Mouse (Mus musculus) bone marrow, adult 2 months (tissue): ENCODE measurements around the gene Ppp1r14b.

Experiments
- CTCF ChIP-seq: fragments of 200-500 bp; IDR thresholded peaks from 2 replicates; pipeline ENCODE4 v1.5.1; 2011; ENCODE audit warnings: low read length, control low read depth; ENCODE audit not compliant: control insufficient read depth, insufficient read depth
- POLR2A ChIP-seq: fragments of 200-500 bp; IDR thresholded peaks from 2 replicates; pipeline ENCODE4 v1.6.1; 2011; ENCODE audit warnings: low read depth, mild to moderate bottlenecking, control low read depth, low read length, borderline replicate concordance; ENCODE audit not compliant: control insufficient read depth

DNA sequence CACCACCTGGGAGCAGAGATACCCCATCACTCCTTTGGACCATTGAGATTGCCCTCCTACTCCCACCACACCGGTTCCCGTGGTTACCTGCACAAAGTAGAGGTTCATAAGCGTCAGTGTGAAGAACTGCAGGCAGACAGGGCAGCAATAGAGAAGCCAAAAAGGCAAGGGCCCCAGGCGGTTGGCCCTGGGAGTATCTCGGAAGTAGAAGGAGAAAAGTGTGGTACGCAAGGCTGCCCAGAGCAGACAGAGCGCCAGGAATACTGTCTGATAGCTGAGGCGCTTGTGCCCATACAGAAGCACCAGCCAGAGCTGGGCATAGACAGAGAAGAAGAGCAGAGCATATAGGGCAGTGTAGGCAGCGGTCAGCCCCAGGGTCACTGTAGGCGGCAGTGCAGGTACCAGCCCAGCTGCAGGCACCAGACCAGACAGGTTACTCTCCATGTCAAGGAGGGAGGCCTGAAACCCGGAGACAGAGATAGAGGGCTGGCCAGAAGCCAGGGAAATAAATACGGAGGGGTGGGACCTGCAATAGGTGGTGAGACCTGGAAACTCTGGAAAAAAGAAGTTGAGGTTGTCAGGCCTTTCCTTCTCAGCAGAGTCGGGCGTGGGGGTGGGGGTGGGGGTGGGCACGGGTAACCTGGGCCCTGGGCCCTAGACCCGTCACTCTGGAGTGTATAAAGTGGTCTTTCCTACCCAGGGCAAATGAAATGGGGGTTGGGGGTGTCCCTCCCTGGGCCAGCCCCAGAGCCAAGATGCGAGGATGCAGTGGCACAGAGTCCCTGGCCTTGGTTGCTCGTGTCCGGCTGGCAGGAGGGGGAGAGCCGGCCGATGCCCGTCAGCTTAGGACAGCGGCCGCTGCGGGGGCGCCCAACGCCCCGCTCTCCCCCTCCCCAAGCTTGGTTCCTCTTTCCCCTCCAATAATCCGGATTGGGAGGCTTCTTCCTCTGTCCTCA is 34.1 kb upstream of the Ppp1r14b start:
- TF ChIP-seq CTCF (no peak), POLR2A (no peak)
